Mouse (Mus musculus) ZHBTc4 (cell line): ENCODE measurements around the gene Prpf19.

Source experiments
- DNase-seq: peaks from one replicate; pipeline ENCODE4 v3.0.0-alpha.2; 2011; ENCODE audit warnings: low read depth, low spot score

Gene Prpf19

DNA sequence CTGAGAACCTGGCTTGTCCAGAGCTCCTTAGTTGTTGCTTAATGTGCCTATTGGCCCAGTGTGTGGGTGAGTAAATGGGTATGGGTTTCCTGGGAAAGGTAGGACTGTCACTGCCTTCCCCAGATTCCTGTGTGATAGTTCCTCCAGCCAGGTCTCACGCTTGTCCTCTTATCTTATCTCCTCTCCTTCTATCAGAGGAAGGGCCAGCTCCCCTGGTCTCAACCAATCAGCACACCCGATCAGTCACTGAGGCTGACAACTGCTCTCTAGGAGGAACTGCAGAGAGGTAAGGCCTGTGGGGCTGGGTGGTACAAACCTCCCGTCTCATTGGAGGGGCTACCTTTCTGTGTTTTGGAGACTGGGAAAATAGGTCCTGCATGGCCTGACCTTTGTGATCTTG lies 43.7 kb downstream of the Prpf19 start:
- DNase-seq = no peak

- DNase-seq = peak; percentile 90
Observed at GRCm38 (mm10) chr19:10940097-10940800, 45.2 kb downstream of the Prpf19 start.

GRCm38 (mm10) chr19:10940801-10941457 lies 45.9 kb downstream of the Prpf19 start:
- peak; percentile 82 for DNase-seq

GRCm38 (mm10) chr19:10943955-10944354 lies 48.9 kb downstream of the Prpf19 start:
- DNase-seq = no peak

DNA sequence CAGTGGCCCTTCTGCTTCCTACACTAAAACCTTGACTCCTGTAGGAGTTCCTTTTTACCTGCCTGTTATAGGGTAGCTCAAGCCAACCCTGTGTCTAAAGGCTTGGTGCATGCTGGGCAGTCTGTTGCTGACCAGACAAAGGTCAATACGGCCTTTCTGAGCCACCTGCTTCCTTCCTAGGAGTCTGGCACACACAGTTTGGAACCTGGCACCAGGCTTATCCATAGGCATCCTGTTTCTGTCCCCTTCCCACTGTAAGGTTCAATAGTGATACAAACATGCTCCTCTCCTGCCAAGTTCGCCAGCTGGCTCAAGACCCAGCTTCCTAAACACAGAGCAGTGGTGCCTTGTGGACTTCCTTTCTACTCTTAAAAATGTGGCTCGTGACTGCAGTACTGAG lies 51.5 kb downstream of the Prpf19 start:
- DNase-seq = no peak

DNA sequence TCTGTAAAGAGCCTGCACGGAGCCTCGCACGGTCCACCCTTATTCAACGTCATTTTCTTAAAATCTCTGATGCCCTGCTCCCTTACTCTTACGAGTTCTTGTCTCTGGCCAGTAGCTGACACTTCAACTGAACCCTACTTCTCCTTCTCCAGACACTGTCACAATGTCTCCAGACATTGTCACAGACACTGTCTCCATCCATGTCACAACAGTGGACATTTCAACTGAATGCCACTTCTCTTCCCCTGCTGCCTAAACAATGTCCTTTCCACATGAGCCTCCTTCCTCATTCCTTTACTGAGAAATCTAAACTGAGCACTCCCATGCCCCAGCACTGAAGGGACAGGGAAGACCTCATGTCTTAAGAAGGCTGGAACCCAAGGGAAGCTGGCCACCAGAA lies 52.2 kb downstream of the Prpf19 start:
- DNase-seq = no peak

GRCm38 (mm10) chr19:10948416-10948815 lies 53.4 kb downstream of the Prpf19 start:
- no peak for DNase-seq

DNA sequence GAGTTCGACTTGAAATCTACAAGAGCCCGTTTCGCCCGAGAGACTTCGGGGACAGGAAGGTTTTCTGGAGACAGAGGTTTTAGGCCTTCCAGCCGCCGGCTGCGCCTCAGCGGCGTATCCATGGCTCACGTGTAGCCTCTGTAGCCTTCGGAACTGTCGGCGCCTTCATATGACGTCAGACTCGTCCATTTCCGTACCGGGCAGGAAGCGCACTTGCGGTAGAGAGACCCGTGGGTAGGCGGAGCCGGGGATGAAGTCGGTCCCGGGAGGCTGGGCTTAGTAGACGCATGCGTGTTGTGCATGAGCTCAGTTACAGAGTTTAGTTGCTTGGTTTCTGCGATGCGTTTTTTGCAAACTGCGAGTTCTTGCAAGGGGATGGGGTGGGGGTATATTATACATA lies 54.1 kb downstream of the Prpf19 start, which contains the start of gene Ccdc86:
TSS of gene Ccdc86 (minus strand) at position 155 of the 400 bp plus-strand sequence.
- DNase-seq = peak; percentile 99

DNA sequence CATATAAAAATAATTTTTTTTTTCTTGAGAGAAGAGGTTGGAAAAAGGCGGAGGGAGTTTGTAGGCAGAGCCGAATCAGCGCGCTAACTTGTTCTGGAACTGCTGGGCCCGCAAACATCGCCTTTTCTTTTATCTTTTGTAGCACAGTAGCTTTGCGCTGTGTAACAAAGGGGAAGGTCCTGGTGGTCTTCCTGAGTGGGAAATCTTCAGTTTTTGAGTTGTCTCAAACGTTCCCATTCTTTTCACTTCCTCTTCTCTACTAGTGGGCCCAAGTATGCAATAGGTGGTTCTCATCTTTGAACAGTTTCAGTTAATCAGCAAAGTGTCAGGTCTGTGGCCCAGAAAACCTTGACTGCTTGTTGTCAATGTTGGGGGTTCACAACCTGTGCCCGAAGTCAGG lies 54.5 kb downstream of the Prpf19 start:
- DNase-seq = no peak

- no peak for DNase-seq
Observed at GRCm38 (mm10) chr19:10952021-10952939, 57.2 kb downstream of the Prpf19 start.
